Mouse (Mus musculus): Measurements from ENCODE around the gene Ccdc34.

Ccdc34 gene

GRCm38 (mm10) chr2:110017616-110018505, at the start of gene Ccdc34:
Ccdc34 (plus strand) TSS chr2:110017817.
- DNase-seq (ENCODE audit: low spot score in 2 of 2) = peak; percentile 81 to 89

DNA sequence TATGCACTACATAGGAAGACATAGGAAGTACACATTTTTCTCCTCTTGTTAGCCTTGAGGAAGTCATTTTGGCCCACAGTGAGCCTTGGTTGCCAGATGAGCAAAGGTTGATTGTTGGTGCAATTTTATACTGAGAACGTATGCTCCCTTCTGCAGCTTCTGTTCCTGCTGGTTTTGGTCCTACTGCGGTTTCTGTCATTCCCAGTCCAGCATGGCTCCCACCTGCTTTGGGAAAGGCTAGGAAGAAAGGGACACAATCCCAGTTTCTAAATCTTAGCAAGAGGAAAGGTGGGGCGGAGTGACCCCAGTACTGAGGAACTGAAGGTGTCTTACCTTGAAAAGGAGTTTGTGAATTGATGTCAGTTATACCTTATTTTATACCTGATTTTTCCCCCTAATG, 48.2 kb upstream of the Ccdc34 start:
- DNase-seq (ENCODE audit: low spot score in 2 of 2) = no peak

- DNase-seq (ENCODE audit: low spot score in 2 of 2) = no peak
Observed at GRCm38 (mm10) chr2:109969926-109970532, 47.6 kb upstream of the Ccdc34 start.

- no peak for DNase-seq (ENCODE audit: low spot score in 2 of 2)
Observed at GRCm38 (mm10) chr2:109970744-109971410, 46.7 kb upstream of the Ccdc34 start.

GRCm38 (mm10) chr2:109972310-109972709, 45.3 kb upstream of the Ccdc34 start:
- DNase-seq (ENCODE audit: low spot score in 2 of 2) = no peak

- DNase-seq (ENCODE audit: low spot score in 2 of 2) = no peak
Observed at GRCm38 (mm10) chr2:109972922-109973321, 44.7 kb upstream of the Ccdc34 start.

GRCm38 (mm10) chr2:109974807-109975206, 42.8 kb upstream of the Ccdc34 start:
- DNase-seq (ENCODE audit: low spot score in 2 of 2) = no peak

DNA sequence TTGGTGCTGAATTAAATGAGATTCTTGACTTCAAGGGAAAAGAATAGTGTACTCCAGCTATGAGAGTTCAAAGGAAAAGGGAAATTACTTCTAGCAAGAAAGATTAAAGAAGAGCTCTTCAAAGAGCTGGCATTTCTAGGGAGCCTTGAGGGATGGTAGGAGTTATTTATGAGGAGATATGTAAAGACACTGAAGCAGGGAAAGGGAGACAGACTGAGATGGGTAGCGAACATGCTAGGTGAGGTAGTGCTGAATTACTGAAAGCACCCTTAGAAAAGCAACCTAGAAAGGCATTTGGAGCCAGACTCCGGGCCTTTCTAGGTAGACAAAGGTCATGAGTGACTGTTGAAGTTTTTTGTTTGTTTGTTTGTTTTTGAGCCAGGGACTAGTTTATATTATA, 41.4 kb upstream of the Ccdc34 start:
- no peak for DNase-seq (ENCODE audit: low spot score in 2 of 2)

DNA sequence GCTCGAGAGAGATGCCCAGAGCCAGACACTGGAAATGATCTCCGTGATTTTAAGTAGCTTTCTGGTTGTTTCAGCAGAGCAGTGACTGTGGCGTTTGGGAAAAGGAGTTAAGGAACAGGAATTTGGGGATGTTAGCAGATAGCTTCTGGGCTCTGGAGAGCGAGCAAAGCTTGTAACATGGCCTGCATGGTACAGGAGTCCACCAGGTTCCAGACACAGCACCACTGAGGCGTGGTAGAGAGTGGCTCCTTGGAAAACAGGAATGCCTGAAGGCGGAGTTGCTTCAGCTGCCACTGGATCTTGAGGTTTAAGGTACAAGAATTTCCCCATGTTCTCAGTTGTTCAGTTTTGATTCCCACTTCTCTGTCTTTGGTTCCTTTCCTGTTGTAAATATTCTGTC, 40.3 kb upstream of the Ccdc34 start:
- no peak for DNase-seq (ENCODE audit: low spot score in 2 of 2)

GRCm38 (mm10) chr2:109979209-109979608, 38.4 kb upstream of the Ccdc34 start:
- no peak for DNase-seq (ENCODE audit: low spot score in 2 of 2)

DNA sequence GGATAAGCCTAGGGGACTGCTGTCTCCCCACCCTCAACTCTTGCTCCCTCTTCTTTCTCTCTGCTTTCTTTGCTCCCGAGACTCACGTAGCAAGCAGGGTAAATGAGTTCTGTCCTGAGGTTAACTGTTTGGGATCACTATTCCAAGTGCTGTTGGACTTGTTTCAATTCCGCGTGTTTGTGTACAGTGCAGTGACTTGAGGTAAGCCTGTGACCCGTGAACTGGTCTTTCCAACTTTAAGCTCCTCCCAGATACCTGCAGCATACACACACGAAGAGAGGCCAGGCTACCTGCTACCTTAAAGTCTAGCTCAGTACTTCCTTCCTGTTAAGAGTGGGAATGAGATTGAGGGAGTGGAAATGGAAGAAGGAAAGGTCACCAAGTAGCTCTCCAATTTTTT, 34.2 kb upstream of the Ccdc34 start:
- no peak for DNase-seq (ENCODE audit: low spot score in 2 of 2)

- DNase-seq (ENCODE audit: low spot score in 2 of 2) = no peak
Observed at GRCm38 (mm10) chr2:109984930-109985329, 32.7 kb upstream of the Ccdc34 start.

GRCm38 (mm10) chr2:109985560-109985959, 32.1 kb upstream of the Ccdc34 start:
- DNase-seq (ENCODE audit: low spot score in 2 of 2) = no peak

DNA sequence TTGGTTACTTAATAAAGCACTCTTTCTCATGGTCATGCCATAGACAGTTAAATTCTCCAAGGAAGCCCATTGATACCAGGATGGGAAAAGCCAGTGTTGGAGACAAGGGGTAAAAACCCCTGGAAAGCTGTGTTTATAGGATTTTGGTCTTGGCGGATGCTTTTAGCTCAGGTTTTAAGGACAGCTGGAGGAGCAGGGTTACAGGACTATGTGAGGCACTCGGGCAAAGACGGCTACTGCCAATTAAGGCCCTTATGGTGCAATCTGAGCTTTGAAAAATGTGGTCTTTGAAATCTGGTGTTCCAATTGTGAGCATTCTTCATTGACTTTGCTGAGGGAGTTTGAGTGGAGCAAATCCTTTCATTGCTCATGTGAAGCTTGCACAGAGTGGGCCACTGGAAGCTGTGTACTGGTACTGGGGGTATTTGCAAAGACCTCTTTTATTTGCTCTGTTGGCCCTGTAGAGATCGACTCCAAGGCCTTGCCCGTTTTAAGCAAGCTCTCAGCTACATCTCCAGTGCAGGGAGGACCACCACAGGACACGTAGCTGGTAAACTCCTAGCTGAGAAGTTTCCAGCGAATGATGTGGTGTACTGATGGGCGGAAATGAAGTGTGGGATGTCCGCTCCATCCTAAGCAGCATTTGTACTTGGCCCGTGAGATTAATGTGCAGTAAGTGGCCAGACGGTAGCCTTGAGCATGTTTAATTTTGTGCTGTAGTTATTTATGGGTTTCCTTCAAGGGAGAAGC, 31.4 kb upstream of the Ccdc34 start:
- no peak for DNase-seq (ENCODE audit: low spot score in 2 of 2)

DNA sequence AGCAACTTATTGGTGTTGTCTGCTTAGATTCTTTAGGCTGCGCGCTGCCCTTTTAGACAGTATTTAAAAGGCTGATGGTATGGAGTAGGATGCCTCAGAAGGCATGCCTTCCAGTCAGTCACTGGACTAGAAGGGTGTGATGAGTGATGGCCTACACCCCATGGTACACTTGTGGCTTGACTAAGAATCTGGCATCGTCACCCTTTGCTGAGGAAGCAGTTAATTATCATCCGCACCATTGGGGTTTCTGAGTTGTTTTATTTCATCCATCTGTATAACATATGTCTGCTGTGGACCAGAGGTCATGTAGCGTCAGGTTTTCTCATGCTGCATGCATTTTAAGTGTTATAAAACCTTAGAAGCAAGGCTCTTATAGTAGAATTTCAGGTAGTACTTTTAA, 29.7 kb upstream of the Ccdc34 start:
- no peak for DNase-seq (ENCODE audit: low spot score in 2 of 2)

DNA sequence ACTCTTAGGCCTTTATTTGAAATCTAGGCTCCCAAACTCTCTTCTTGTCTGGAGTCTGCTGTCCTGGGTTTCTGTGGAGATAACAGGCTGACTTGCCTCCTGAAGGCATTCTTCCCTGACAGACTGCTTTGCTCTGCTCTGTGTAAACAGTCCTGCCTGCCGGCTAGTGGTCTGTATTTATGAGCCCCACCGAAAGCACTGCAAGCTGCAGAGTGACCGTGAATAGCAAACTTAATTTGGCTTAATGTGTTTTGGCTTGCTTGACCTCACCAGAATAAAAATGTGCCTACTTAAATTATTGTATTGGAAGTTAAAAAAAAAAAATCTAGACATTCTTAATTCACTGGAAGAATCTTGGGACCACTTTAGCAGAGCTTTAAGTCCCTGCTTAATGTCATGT, 28.4 kb upstream of the Ccdc34 start:
- no peak for DNase-seq (ENCODE audit: low spot score in 2 of 2)

- no peak for DNase-seq (ENCODE audit: low spot score in 2 of 2)
Observed at GRCm38 (mm10) chr2:109989679-109990473, 27.7 kb upstream of the Ccdc34 start.

GRCm38 (mm10) chr2:109991754-109992153, 25.9 kb upstream of the Ccdc34 start:
- no peak for DNase-seq (ENCODE audit: low spot score in 2 of 2)

GRCm38 (mm10) chr2:109992448-109993073, 25.1 kb upstream of the Ccdc34 start:
- no peak for DNase-seq (ENCODE audit: low spot score in 2 of 2)

GRCm38 (mm10) chr2:109993404-109993803, 24.2 kb upstream of the Ccdc34 start:
- no peak for DNase-seq (ENCODE audit: low spot score in 2 of 2)

GRCm38 (mm10) chr2:109995061-109995460, 22.6 kb upstream of the Ccdc34 start:
- DNase-seq (ENCODE audit: low spot score in 2 of 2) = no peak
